Mouse (Mus musculus) liver (tissue): ENCODE measurements around the gene Olfr1425.
"Not testable (repeated sequence)": the region's sequence is repeated elsewhere in the genome, so short reads cannot be mapped to it uniquely, and the experiment has no call there.

ENCODE experiments used
- DNase-seq: peaks from one replicate; pipeline ENCODE4 v3.0.0-alpha.2; 2020; ENCODE audit warnings: mixed read lengths

Olfr1425 gene

DNA sequence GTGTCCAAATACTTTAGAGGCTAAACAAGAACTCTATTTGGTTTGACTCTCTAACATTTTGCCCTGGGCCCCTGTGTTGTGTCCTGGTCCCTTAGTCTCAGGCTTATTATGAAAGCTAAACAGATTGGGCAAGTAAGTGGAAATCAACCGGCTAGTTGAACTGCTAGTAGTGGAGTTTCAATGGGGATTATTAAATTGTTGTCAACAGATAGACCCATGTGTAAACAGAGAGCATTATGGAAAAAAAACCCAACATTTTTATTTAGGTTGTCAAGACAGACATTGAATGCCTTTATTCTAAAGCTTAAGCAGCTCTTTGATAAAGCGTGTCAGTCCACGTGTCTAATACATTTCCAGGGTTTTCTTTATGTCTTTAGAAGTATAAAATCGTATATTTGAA, at the start of gene Olfr1425:
Gene Olfr1425, minus strand, starts transcription at position 101 of the 400 bp plus-strand sequence.
- DNase-seq, result not testable (repeated sequence)

DNA sequence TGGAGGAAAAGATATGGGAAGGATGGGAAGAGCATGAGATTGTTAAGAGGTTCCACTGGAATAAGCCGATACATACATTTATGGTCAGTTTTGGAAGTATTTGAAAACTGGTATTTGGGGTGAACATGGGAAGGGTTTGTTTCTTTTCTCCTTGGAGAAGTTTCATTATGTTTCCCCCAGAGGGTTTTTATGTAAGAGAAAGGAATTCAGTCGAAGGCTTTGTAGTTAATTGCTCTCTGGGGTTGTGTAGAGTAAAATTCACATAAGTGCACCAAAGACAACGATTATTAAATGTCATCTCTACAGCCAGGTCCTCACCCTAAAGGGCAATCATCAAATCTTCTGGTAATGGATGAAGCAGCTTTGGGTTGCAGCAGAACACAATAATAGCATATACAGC, 45.6 kb upstream of the Olfr1425 start, which contains the start of gene Olfr76:
Gene Olfr76, minus strand, starts transcription at position 101 of the 400 bp plus-strand sequence.
- no peak for DNase-seq

DNA sequence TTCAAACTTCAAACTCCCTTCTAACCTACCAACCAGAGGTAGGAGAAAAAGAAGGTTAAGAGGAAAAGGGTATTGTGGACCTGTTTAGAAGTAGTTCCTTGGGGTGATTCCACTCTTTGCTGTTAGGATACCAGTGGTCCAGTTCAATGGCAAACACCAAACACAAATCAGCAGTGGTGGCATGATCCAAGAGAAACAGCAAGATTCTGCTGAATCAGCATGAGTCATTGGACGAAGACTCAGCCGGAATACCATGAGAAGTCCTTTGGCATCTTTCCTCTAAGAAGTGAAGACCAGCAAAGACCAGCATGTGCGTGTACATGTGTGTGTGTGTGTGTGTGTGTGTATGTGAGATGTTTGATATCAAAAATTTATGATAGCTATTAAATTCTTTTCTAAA, 38.9 kb upstream of the Olfr1425 start:
- no peak for DNase-seq

DNA sequence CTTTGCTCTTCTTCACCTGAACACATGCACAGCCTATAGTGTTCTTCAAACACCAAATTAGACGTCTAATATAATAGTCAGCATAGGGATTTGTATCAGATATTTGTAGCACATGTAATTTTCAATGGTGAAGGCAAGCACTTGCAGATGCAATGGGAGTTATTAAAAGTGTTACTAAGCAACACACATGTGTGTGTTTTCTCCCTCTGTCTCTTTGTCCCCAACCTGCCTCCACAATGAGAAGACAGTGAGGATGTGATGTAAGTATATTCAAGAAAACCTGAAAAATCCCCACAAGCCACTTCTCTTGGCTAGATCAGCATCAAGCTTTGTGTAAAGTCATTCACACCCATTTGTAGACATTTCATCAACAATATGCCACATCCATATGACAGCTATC, 38.3 kb upstream of the Olfr1425 start, which contains the start of gene Olfr1428:
Gene Olfr1428, minus strand, starts transcription at position 101 of the 400 bp plus-strand sequence.
- no peak for DNase-seq

DNA sequence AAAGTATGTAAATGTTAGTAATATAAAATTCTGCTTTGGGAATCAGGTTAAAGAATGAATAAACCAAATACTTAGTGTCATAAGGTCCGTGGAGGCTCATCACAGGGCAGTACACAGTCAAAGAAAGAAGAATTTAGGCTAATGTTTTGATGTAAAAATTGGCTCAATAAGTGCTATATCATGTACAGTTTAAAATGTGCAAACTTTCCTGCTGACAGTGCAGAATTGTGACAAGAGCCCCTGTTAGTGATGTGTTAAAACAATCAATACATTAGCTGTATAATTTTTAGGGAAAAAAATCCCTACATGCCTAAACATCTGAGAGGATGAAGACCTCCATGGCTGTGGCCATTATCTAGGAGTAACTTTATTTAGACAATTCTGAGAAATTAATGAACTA, 36.3 kb upstream of the Olfr1425 start:
- no peak for DNase-seq

DNA sequence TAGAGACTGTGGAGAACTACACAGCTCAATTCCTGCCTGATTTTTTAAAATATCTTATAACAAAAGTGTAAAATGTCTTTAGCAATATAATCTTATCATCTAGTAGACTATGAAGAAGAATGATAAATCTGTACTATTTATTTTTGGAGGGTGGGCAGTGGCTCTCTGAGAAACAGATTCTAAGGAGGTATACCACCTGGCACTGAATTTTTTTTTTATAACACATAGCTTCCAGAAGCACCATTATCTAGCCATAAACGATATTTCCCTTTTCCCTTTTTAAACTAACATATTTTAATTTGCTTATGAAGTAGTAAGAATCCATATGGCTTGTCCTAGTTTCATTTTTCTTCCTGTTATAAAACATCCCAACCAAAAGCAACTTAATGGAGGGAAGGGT, 27.0 kb upstream of the Olfr1425 start:
- no peak for DNase-seq

DNA sequence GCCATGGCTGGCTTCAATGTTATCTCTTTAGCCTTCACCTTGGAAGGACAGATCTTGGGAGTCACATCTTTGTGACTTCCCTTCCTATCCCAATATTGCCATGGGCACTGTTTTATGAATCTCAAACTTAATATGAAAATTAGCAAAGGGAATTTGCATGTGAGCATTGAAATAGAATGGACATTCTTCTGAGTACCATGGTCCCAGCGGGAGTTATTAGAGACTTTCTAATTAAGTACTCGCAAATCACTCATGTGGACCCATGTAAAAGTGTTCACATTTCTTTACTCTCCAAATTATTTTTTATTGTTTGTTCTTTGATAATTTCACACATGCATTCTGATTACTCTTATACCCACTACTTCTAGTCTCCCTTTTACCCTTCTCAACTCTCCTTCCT, 25.7 kb upstream of the Olfr1425 start, which contains the start of gene Olfr1427:
Gene Olfr1427, minus strand, starts transcription at position 101 of the 400 bp plus-strand sequence.
- DNase-seq, result no peak

DNA sequence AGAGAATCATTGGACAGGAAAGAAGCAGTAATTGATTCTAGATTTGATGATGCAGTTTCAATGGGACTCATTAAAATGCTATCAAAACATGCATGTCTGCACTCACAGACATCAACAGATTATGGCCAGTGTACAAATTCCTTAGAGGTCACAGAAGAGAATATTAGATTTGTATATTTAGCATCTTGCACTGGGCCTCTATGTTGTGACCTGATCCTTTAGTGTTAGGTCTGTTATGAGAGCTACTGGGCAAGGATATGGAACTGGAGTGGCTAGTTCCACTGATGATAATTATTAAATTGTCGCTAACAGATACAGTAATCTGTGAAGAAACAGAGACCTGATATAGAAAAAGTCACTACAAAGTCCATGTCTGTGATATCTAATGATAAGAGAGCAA, 14.4 kb upstream of the Olfr1425 start, which contains the start of gene Olfr1426:
Gene Olfr1426, minus strand, starts transcription at position 101 of the 400 bp plus-strand sequence.
- DNase-seq, result no peak

DNA sequence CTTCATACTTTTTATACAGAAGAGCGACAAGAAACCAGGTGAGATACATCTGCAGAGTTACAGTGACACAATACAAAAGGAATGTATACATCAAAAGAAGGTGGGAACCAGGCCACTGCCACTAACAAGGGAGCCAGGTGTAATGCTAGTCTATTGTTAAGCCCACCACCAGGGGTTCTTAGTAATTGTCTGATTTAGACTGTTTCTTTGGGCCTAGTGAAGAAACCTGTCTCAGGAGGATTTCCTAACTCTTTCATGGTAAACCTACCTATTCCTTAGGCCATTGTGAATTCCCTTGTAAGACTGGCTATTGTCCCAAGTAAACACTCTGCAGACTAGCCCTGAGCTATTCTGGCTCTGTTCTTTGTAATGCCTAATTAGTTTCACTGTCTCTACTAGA, 8.0 kb downstream of the Olfr1425 start:
- DNase-seq, result not testable (repeated sequence)

DNA sequence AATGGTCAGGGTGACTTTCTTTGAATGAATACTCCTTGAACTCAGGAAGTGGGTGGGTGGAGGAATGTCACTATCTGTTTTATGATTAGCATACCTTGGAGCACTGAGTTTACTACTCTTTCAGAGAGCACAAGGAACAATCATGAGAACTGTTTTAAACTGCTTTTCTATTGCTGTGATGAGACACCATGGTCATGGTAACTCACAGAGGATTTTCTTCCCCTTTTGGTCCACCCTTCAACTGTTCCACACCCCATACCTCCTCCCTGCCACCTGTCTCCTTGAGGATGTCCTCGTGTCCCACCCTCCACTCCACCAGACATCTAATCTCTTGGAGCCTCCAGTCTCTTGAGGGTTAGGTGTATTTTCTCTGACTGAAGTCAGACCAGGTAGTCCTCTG, 9.7 kb downstream of the Olfr1425 start:
- DNase-seq, result not testable (repeated sequence)

DNA sequence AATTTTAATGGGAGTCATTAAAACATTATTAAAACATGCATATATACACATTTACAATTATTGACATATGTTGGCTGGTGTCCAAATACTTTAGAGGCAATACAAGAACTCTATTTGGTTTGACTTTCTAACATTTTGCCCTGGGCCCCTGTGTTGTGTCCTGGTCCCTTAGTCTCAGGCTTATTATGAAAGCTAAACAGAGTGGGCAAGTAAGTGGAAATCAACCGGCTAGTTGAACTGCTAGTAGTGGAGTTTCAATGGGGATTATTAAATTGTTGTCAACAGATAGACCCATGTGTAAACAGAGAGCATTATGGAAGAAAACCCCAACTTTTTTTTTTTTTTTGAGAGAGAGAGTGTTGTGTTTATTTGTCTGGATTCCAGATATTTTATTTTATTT, 14.9 kb downstream of the Olfr1425 start, which contains the start of gene Olfr1424:
Gene Olfr1424, minus strand, starts transcription at position 101 of the 400 bp plus-strand sequence.
- DNase-seq, result not testable (repeated sequence)

DNA sequence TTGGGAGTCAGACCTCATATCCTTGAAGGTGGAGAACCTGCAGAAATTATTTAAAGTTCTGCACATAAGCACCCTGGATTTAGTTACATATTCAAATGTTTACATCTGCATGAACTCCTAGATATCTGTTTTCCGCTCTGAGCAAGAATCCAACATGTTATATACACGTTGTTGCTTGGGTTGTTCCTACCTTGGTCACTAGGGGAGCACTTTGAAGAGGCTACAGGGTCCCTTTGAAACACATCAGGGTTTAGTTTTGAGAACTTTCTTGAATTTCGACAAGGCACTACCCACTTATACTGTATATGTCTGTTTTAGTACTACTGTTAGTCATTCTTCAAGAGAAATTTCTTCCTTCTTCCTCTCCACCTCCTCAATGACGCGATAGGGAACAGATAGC, 34.4 kb downstream of the Olfr1425 start:
- no peak for DNase-seq

DNA sequence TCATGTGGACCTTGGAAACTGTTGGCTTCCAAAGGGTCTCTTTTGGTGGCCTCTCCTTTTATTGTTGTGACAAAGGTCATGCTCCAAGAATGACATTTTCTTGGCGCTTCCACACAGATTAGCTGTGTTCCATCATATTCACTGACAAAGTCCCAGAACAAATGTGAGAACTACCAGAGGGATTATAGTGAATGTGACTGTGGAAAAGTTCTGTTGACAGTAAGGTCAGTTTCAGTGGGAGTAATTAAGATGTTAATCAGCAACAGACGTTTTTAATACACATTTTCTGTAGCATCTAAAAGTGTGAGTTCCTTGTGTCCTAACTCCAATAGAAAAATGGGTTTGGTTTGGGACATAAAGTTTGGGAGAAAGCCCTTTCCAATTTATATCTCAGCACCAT, 36.3 kb downstream of the Olfr1425 start, which contains the start of gene Olfr1423:
Gene Olfr1423, minus strand, starts transcription at position 101 of the 400 bp plus-strand sequence.
- no peak for DNase-seq

DNA sequence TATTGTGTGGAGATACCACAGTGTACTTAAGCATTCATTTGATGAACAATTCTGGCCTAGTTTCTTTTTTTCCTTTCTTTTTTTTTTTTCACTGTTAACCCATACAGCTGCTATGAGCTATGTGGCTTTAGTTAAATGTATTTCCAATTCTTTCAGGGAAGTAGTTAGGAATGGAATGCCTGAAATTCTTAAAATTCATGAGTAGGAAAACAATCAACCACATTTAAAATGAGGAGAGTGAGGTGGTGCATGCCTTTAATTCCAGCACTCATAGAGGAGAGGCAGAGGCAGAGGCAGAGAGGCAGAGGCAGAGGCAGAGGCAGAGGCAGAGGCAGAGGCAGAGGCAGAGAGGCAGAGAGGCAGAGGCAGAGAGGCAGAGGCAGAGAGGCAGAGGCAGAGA, 39.8 kb downstream of the Olfr1425 start:
- DNase-seq, result no peak

DNA sequence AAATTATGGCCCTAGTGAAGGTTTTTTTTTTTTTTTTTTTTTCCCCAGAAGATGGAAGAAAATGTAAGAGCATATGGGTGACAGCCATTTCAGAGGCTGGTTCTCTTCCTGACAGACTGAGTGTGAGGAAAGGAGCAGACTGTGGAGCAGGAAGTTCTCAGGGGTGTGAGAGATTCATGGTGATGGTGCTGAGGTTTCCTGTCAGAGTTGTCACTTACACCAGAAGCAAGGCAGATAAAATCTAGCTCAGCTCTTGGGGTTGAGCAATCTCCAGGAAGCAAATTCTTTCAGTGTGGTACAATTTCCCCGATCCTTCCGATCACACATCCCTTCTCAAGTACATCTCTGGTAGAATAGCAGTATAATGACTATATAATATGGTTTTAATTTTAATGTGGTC, 50.9 kb downstream of the Olfr1425 start:
- no peak for DNase-seq

DNA sequence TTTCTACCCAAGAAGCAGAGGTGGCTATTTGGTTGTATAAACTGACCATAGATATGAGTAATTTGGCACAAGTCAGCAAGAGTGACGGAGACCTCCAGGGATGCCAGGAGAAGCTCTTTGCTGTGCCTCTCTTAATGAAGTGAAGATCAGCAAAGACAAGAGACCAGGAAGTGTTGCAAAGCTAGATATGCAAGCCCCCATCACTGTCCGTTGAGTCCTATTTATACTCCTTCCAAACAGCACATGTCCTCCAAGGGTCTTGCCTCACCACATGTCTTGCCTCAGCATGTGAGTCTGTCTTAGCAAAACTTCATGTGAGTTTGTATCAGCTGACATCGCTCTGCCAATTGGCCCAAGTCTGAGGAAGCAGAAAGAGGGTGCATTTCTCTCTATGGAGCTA, 52.2 kb downstream of the Olfr1425 start:
- no peak for DNase-seq

DNA sequence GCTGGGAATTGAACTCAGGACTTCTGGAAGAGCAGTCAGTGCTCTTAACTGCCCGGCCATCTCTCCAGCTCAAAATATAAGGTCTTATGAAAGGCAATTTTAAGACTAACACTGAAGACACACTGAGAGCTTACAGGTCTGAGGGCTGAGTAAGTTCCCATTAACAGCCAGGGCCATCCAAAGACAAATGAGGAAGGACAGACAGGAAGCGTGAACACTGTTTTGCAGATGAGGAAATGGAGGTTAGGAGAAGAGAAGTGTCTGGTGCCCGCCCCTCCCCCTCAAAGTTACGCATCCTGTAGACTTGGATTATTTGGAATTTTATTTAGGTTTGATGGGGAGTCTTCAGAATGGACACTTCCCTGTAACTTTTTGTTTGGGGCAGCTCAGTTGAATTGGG, 53.4 kb downstream of the Olfr1425 start:
- DNase-seq, result no peak
